Mouse (Mus musculus): ENCODE data around the gene D10Wsu102e. TPM values are rescaled to one million over a fixed set of nuclear protein-coding genes. Genes with fewer than 3 reads are reported as not detected.
A peak's percentile ranks its signal among the peaks of the same experiment; 100 is the strongest.

D10Wsu102e gene
- polyA plus RNA-seq, 1 experiment from 2014 or later, result 1.2 TPM

- H3K4me2 ChIP-seq (ENCODE audit: low read depth, low read length), result peak within 1 kb of the TSS; percentile 62
- peaks cover 3% of the 10 kb centered on the region; the same call in 1 of the 2 replicates for H3K4me1 ChIP-seq (ENCODE audit: control insufficient read depth, insufficient read depth, low read length)
- H3K9ac ChIP-seq (replicated peaks; ENCODE audit: low read depth, low read length), result peak within 1 kb of the TSS; percentile 73
- 0% methylated on average over 21 of the region's 21 CpGs for WGBS
- no peaks in the 10 kb centered on the region for H3K27me3 ChIP-seq (ENCODE audit: control insufficient read depth, insufficient read depth, low read length)
- H3K9me3 ChIP-seq (ENCODE audit: control insufficient read depth, low read length), result no peaks in the 10 kb centered on the region
- H3K36me3 ChIP-seq (ENCODE audit: control insufficient read depth, insufficient read depth, low read length), result no peaks in the 10 kb centered on the region
- H3K4me3 ChIP-seq (ENCODE audit: low read depth, low read length), result peak within 1 kb of the TSS; percentile 64
- ATAC-seq (ENCODE audit: low read depth), result peak; percentile 97
- H3K27ac ChIP-seq (ENCODE audit: low read depth, low read length), result peak within 1 kb of the TSS; percentile 89
These were observed 173.9 kb downstream of the D10Wsu102e start, which contains the start of gene Aldh1l2 for GRCm38 (mm10) chr10:83533910-83534283. Aldh1l2 (minus strand) TSS chr10:83534140.

- no peak for ATAC-seq (ENCODE audit: low read depth)
- no peaks in the 10 kb centered on the region for H3K27me3 ChIP-seq (ENCODE audit: control insufficient read depth, insufficient read depth, low read length)
- no peak overlapping the region for H3K4me2 ChIP-seq (ENCODE audit: low read depth, low read length)
- no peak overlapping the region for H3K4me3 ChIP-seq (ENCODE audit: low read depth, low read length)
- H3K36me3 ChIP-seq (ENCODE audit: control insufficient read depth, insufficient read depth, low read length), result no peaks in the 10 kb centered on the region
- 4% methylated on average over 1 of the region's 1 CpGs for WGBS
- no peaks in the 10 kb centered on the region for H3K9me3 ChIP-seq (ENCODE audit: control insufficient read depth, low read length)
- no peak overlapping the region for H3K27ac ChIP-seq (ENCODE audit: low read depth, low read length)
- no peak overlapping the region for H3K9ac ChIP-seq (replicated peaks; ENCODE audit: low read depth, low read length)
- H3K4me1 ChIP-seq (ENCODE audit: control insufficient read depth, insufficient read depth, low read length), result peaks cover 3% of the 10 kb centered on the region; the same call in 1 of the 2 replicates
These were observed 176.4 kb downstream of the D10Wsu102e start for GRCm38 (mm10) chr10:83536436-83536835.

Other genes with a start within 250 kb of the D10Wsu102e start
- gene Slc41a2, start 22.3 kb upstream of the D10Wsu102e start, polyA plus RNA-seq (2014; fragmentation: Nextera tagmentation; extraction: Ambion mirVana), result 13.2 and 14.1 TPM in 2 replicates
- 21.0 and 22.7 TPM in 2 replicates for gene Aldh1l2, start 173.9 kb downstream of the D10Wsu102e start, polyA plus RNA-seq (2014; fragmentation: Nextera tagmentation; extraction: Ambion mirVana)
- gene Washc4, start 183.5 kb downstream of the D10Wsu102e start, polyA plus RNA-seq (2014; fragmentation: Nextera tagmentation; extraction: Ambion mirVana), result 35.0 and 47.4 TPM in 2 replicates

Measured in neural tube, embryonic 14.5 days (tissue).